Mouse (Mus musculus) hematopoietic stem cell, adult 5-6 weeks (primary cell): ENCODE data around the gene Olfr1432. TPM values are rescaled to one million over a fixed set of nuclear protein-coding genes. Genes with fewer than 3 reads are reported as not detected.
"Not testable (repeated sequence)": the region's sequence is repeated elsewhere in the genome, so short reads cannot be mapped to it uniquely, and the experiment has no call there.

Experiments used
- ATAC-seq, 2 experiments: fragments of 125-278 bp in 1 of 2; replicated peaks in 1 of 2; 2 replicates each; pipeline ENCODE4 v1.8.0; 2016 to 2017; ENCODE audit warnings: inconsistent platforms in 2 of 2, mild to moderate bottlenecking in 2 of 2, moderate number of reproducible peaks in 2 of 2, low read depth in 1 of 2, moderate TSS enrichment in 1 of 2; ENCODE audit not compliant: low FRiP score in 2 of 2, poor library complexity in 2 of 2, severe bottlenecking in 2 of 2, insufficient read depth in 1 of 2, low TSS enrichment in 1 of 2
- total RNA-seq: library from RNA; stranded (forward); fragments of 172-1452, 232-1000 nt; gene quantifications from 2 replicates; pipeline ENCODE4 v1.2.3, GENCODE M21; 2017

Olfr1432 gene
- total RNA-seq = not detected in 2 replicates

DNA sequence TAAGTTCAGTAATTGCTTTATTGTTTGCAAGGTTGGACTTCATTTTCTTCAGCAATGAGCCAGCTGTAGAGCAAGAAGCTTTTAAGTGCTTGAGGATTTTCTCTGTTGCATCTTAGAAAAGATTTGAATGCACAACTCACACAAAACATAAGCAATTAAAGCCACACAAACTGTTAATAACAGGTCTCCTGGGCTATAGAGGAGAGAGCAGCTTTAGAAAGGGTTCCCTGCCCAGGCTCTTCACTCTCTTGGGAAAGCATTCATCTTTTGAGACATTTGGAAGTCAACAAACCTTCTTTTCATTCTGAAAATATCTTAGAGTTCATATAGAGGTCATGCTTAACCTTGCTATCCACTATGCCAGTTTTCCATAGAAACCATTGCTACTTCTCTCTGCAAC lies at the start of gene Olfr1432:
TSS of gene Olfr1432 (minus strand) at position 101 of the 400 bp plus-strand sequence.
- not testable (repeated sequence) for ATAC-seq

DNA sequence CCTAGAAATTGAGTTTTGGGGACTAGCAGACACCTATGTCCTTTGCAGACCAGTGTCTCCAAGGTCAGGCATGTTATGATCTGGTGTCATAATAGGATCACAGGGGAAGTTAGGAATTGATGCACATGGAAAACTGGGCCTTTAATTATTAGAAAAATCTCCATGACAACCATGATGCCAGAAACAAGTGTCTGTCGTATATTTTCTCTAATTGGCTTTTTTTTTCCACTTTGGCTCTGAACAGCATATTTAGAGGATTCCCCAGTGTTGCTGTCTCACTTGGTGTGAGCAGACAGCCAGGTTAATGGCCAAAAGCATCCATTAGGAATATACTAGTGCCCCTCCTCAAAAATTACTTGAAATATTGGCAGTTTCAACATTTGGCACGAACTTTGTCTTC lies 47.2 kb upstream of the Olfr1432 start, which contains the start of gene Olfr1434:
TSS of gene Olfr1434 (plus strand) at position 301 of the 400 bp plus-strand sequence.
- ATAC-seq = no peak

DNA sequence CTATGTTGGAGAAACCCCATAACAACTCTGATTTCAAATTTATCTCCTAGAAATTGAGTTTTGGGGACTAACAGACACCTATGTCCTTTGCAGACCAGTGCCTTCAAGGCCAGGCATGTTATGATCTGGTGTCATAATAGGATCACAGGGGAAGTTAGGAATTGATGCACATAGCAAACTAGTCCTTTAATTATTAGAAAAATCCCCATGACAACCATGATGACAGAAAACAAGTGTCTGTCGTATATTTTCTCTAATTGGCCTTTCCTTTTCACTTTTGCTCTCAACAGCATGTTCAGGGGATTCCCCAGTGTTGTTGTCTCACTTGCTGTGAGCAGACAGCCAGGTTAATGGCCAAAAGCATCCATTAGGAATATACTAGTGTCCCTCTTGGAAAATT lies 28.3 kb upstream of the Olfr1432 start, which contains the start of gene Olfr235:
TSS of gene Olfr235 (plus strand) at position 301 of the 400 bp plus-strand sequence.
- no peak for ATAC-seq

DNA sequence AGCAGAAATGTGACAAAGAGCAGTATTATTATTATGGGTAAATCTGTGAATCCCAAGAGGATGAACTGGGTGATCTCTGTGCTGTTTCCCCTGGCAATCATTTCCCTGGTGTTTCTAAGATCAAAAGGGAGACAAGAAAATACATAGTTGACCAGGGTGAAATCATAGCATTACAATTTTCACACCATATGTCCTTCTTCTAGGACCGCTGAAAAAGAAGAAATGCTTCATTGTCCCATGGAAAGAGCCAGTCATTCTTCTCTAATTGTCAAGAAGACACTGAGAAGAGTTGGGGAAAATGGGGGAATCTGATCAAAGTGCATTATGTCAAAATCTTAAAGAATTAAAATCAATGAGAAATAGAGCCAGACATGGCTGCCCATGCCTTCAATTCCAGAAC lies 9.2 kb upstream of the Olfr1432 start, which contains the start of gene Olfr262:
TSS of gene Olfr262 (minus strand) at position 101 of the 400 bp plus-strand sequence.
- no peak for ATAC-seq

DNA sequence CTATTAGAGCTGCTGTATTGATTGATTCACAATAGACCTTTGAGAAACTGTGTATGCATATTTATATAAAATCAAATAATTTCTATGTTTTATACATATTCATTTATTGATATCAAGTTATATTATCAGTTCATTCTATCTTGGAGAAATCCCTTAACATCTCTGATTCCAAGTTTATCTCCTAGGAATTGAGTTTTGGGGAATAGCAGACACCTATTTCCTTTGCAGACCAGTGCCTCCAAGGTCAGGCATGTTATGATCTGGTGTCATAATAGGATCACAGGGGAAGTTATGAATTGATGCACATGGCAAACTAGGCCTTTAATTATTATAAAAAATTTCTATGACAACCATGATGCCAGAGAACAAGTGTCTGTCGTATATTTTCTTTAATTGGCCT lies 32.1 kb downstream of the Olfr1432 start, which contains the start of gene Olfr1431:
TSS of gene Olfr1431 (plus strand) at position 301 of the 400 bp plus-strand sequence.
- no peak for ATAC-seq

DNA sequence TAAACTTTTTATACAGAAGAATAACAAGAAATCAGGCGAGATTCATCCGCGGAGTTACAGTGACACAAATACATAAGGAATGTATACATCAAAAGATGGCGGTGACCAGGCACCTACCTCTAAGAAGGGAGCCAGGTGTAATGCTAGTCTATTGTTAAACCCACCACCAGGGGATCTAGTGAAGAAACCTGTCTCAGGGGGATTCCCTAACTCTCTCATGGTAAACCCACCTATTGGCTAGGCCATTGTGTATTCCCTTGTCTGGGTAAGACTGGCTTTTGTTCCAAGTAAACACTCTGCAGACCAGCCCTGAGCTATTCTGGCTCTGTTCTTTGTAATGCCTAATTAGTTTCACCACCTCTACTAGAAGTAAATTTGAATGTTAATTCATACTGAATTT lies 33.3 kb downstream of the Olfr1432 start:
- ATAC-seq = not testable (repeated sequence)

Other genes starting within 250 kb of the Olfr1432 start
- not detected in 2 replicates for gene Olfr1423, start 191.3 kb downstream of the Olfr1432 start, total RNA-seq
- not detected in 2 replicates for gene Olfr1424, start 169.9 kb downstream of the Olfr1432 start, total RNA-seq
- gene Olfr1425, start 154.9 kb downstream of the Olfr1432 start, total RNA-seq = not detected in 2 replicates
- gene Olfr1426, start 140.6 kb downstream of the Olfr1432 start, total RNA-seq = not detected in 2 replicates
- not detected in 2 replicates for gene Olfr1427, start 129.3 kb downstream of the Olfr1432 start, total RNA-seq
- not detected in 2 replicates for gene Olfr1428, start 116.7 kb downstream of the Olfr1432 start, total RNA-seq
- gene Olfr76, start 109.4 kb downstream of the Olfr1432 start, total RNA-seq = not detected in 2 replicates
- gene Olfr1555-ps1, start 62.5 kb downstream of the Olfr1432 start, total RNA-seq = not detected in 2 replicates
- gene Olfr1431, start 32.0 kb downstream of the Olfr1432 start, total RNA-seq = not detected in 2 replicates
- not detected in 2 replicates for gene Olfr262, start 9.1 kb upstream of the Olfr1432 start, total RNA-seq
- gene Olfr235, start 28.4 kb upstream of the Olfr1432 start, total RNA-seq = not detected in 2 replicates
- not detected in 2 replicates for gene Olfr1434, start 47.3 kb upstream of the Olfr1432 start, total RNA-seq
- not detected in 2 replicates for gene Olfr1436, start 66.5 kb upstream of the Olfr1432 start, total RNA-seq
- not detected in 2 replicates for gene Olfr1437, start 92.5 kb upstream of the Olfr1432 start, total RNA-seq
- gene Olfr1438-ps1, start 103.3 kb upstream of the Olfr1432 start, total RNA-seq = not detected in 2 replicates
- gene Olfr1440, start 154.7 kb upstream of the Olfr1432 start, total RNA-seq = not detected in 2 replicates
- not detected in 2 replicates for gene Olfr1441, start 184.8 kb upstream of the Olfr1432 start, total RNA-seq
- not detected in 2 replicates for gene Pfpl, start 195.3 kb upstream of the Olfr1432 start, total RNA-seq
- 15.1 and 28.2 TPM in 2 replicates for gene Mpeg1, start 228.2 kb upstream of the Olfr1432 start, total RNA-seq